Mouse (Mus musculus) liver, postnatal 0 days (tissue): Measurements from ENCODE around the gene Apob. TPM values are rescaled to one million over a fixed set of nuclear protein-coding genes. Genes with fewer than 3 reads are reported as not detected.

Experiments used
- ATAC-seq: fragments of 200-750 bp; cut with Nextera tagmentation; 2 replicates; pipeline ENCODE4 v1.8.0; 2017; ENCODE audit warnings: mild to moderate bottlenecking, moderate library complexity
- DNase-seq: peaks from one replicate; pipeline ENCODE4 v3.0.0-alpha.2; 2016
- H3K27ac ChIP-seq: fragments of 300-500 bp; sonication (generic); 2 replicates; pipeline ENCODE4 v1.5.1; 2014; ENCODE audit warnings: antibody characterized with exemption, moderate library complexity, mild to moderate bottlenecking, low read depth
- H3K27me3 ChIP-seq: fragments of 300-500 bp; sonication (generic); 2 replicates; pipeline ENCODE4 v1.6.1; 2014; ENCODE audit warnings: low read length, control low read depth, mixed read lengths; ENCODE audit not compliant: insufficient read depth
- H3K36me3 ChIP-seq: fragments of 300-500 bp; sonication (generic); replicated peaks from 2 replicates; pipeline ENCODE4 v1.6.1; 2014; ENCODE audit warnings: mild to moderate bottlenecking, control low read depth, low read length, moderate library complexity, mixed read lengths; ENCODE audit not compliant: insufficient read depth
- H3K4me1 ChIP-seq: fragments of 300-500 bp; sonication (generic); 2 replicates; pipeline ENCODE4 v1.6.1; 2014; ENCODE audit warnings: antibody characterized with exemption, mild to moderate bottlenecking, control low read depth; ENCODE audit not compliant: insufficient read depth
- H3K4me2 ChIP-seq: fragments of 300-500 bp; sonication (generic); 2 replicates; pipeline ENCODE4 v1.6.1; 2014; ENCODE audit warnings: low read depth, mild to moderate bottlenecking, low read length, moderate library complexity, mixed read lengths
- H3K4me3 ChIP-seq: fragments of 300-500 bp; sonication (generic); 2 replicates; pipeline ENCODE4 v1.5.1; 2014; ENCODE audit warnings: low read depth, low read length
- H3K9ac ChIP-seq: fragments of 300-500 bp; sonication (generic); replicated peaks from 2 replicates; pipeline ENCODE4 v1.6.1; 2014; ENCODE audit warnings: mild to moderate bottlenecking, moderate library complexity
- H3K9me3 ChIP-seq: fragments of 300-500 bp; sonication (generic); 2 replicates; pipeline ENCODE4 v1.6.1; 2016; ENCODE audit warnings: mild to moderate bottlenecking, control low read depth, low read length, mixed read lengths
- CTCF ChIP-seq: sonication (generic); IDR thresholded peaks from 2 replicates; pipeline ENCODE4 v1.5.1; 2016; ENCODE audit warnings: antibody characterized with exemption, low read depth
- EP300 ChIP-seq: IDR thresholded peaks from 2 replicates; pipeline ENCODE4 v1.6.1; 2016; ENCODE audit warnings: antibody characterized with exemption, low read depth, mild to moderate bottlenecking
- WGBS: fragments of 180-500 bp; shearing (Covaris S2); extraction: QIAGEN DNeasy Blood & Tissue Kit; methylation state at CpG from one replicate; pipeline ENCODE4 v1.1.7; 2014; ENCODE audit not compliant: insufficient replicate concordance; 5-methylcytosine and 5-hydroxymethylcytosine counted together
- polyA plus RNA-seq: library from polyadenylated mRNA; unstranded; fragments of >200 nt; fragmentation: Nextera tagmentation; extraction: Ambion mirVana; gene quantifications from 2 replicates; pipeline ENCODE4 v1.2.1, GENCODE M21; 2015

The Apob gene
- polyA plus RNA-seq, 1 experiment from 2014 or later = 219 TPM

GRCm38 (mm10) chr12:8047046-8047445, 69.6 kb downstream of the Apob start:
- WGBS = 79% methylated on average over 2 of the region's 2 CpGs
- TF ChIP-seq EP300 (no peak), CTCF (no peak)
- no peak for DNase-seq

GRCm38 (mm10) chr12:8047789-8048309, 70.4 kb downstream of the Apob start:
- Histone ChIP-seq H3K9me3 (no peaks in the 10 kb centered on the region), H3K36me3 (no peaks in the 10 kb centered on the region), H3K4me2 (no peak overlapping the region), H3K27me3 (no peaks in the 10 kb centered on the region), H3K4me3 (no peak overlapping the region), H3K27ac (no peak overlapping the region), H3K4me1 (no peaks in the 10 kb centered on the region), H3K9ac (no peak overlapping the region)
- TF ChIP-seq EP300 = no peak
- ATAC-seq (no peak), DNase-seq (no peak)
- WGBS = 30% methylated on average over 1 of the region's 1 CpGs

More at GRCm38 (mm10) chr12:8047046-8047445, 69.6 kb downstream of the Apob start:
- H3K9me3 ChIP-seq = no peaks in the 10 kb centered on the region
- peak; percentile 78 for ATAC-seq
- H3K4me2 ChIP-seq = no peak overlapping the region
- no peaks in the 10 kb centered on the region for H3K36me3 ChIP-seq
- H3K9ac ChIP-seq = no peak overlapping the region
- no peak overlapping the region for H3K4me3 ChIP-seq
- H3K27me3 ChIP-seq = no peaks in the 10 kb centered on the region
- no peak overlapping the region for H3K27ac ChIP-seq
- H3K4me1 ChIP-seq = no peaks in the 10 kb centered on the region

- no peak for DNase-seq
- TF ChIP-seq CTCF = no peak
- no peak for TF ChIP-seq EP300
- H3K9me3 ChIP-seq = no peaks in the 10 kb centered on the region
- H3K36me3 ChIP-seq = no peaks in the 10 kb centered on the region
- H3K27me3 ChIP-seq = no peaks in the 10 kb centered on the region
- ATAC-seq = no peak
- H3K9ac ChIP-seq = no peak overlapping the region
- H3K4me2 ChIP-seq = no peak overlapping the region
- no peak overlapping the region for H3K4me3 ChIP-seq
- H3K27ac ChIP-seq = no peak overlapping the region
- 71% methylated on average over 8 of the region's 8 CpGs for WGBS
- H3K4me1 ChIP-seq = no peaks in the 10 kb centered on the region
Measured at GRCm38 (mm10) chr12:8056001-8056640, 78.7 kb downstream of the Apob start.

DNA sequence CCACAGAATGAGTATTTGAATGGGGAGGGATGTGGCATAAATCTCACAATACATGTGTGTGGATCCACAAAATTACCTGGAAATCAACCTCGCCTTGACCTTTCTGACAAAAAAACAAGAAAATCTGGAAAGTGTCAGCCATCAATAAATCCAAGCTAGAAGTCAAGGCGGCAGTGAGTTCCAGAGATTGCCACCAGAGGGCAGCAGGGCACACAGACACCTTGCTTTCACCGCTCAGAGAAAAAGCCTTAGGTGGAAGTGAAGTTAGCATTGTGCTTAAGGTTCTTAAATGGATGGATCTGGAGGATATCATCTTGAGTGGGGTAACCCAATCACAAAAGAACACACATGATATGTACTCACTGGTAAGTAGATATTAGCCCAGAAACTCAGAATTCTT, 82.1 kb downstream of the Apob start:
- DNase-seq (peak; percentile 70), ATAC-seq (no peak)
- H3K27ac ChIP-seq = no peak overlapping the region
- no peak for TF ChIP-seq EP300
- peak; percentile 88 for TF ChIP-seq CTCF
- H3K36me3 ChIP-seq = no peaks in the 10 kb centered on the region
- WGBS = 9% methylated on average over 3 of the region's 3 CpGs
- no peaks in the 10 kb centered on the region for H3K4me1 ChIP-seq
- no peak overlapping the region for H3K9ac ChIP-seq
- no peaks in the 10 kb centered on the region for H3K9me3 ChIP-seq
- H3K27me3 ChIP-seq = no peaks in the 10 kb centered on the region
- H3K4me2 ChIP-seq = no peak overlapping the region
- H3K4me3 ChIP-seq = no peak overlapping the region

GRCm38 (mm10) chr12:8063363-8064065, 86.1 kb downstream of the Apob start:
- ATAC-seq = no peak
- Histone ChIP-seq H3K9me3 (no peaks in the 10 kb centered on the region), H3K4me3 (no peak overlapping the region), H3K36me3 (no peaks in the 10 kb centered on the region), H3K4me2 (no peak overlapping the region), H3K9ac (no peak overlapping the region), H3K4me1 (no peaks in the 10 kb centered on the region), H3K27ac (no peak overlapping the region), H3K27me3 (no peaks in the 10 kb centered on the region)
- 66% methylated on average over 11 of the region's 11 CpGs for WGBS
- TF ChIP-seq CTCF (no peak), EP300 (no peak)
- no peak for DNase-seq

Other genes with a start within 250 kb of the Apob start
- 22.3 and 23.9 TPM in 2 replicates for gene Ldah, start 230.5 kb downstream of the Apob start, polyA plus RNA-seq